ENCODE assay signal across 9 mouse cellular contexts in the genomic region with DNA sequence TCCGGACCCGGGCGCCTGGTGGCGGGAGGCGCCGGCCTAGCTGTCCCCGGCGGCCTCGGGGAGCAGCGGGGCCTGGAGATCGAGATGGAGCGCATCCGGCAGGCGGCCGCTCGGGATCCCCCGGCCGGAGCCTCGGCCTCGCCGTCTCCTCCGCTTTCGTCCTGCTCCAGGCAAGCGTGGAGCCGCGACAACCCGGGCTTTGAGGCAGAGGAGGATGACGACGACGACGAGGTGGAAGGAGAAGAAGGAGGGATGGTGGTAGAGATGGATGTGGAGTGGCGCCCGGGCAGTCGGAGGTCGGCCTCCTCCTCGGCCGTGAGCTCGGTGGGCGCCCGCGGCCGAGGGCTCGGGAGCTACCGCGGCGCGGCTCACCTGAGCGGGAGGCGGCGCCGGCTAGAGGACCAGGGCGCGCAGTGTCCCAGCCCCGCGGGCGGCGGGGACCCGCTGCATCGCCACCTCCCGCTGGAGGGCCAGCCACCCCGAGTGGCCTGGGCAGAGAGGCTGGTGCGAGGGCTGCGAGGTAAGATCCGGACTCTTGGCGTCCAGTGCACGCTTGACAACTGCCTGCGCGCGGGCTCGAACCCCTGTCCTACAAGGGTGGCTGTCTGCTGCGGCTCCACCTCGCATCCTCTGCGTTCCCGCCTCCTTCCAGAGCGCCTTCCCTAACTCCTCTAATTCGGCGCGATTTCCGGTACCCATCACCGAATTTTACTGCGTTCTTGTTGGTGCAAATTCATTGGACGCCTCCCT. TPM values are rescaled to one million over a fixed set of nuclear protein-coding genes. Genes with fewer than 3 reads are reported as not detected.
DNase-seq lines count a peak whose midpoint lies in the region; ATAC-seq and TF ChIP-seq lines count a peak whose summit lies in the region.
"Had no signal": no experiment of that assay in that cellular context is flagged by ENCODE, and none has a peak within 500 bp of the region (broad histone marks: within the 10 kb centered on the region; RNA-seq: fewer than 3 reads in every experiment).

No protein-coding gene starts in this region.

- peak overlapping the region; percentile 97 for H3K9ac ChIP-seq in heart, embryonic 12.5 days
- peak overlapping the region; percentile 96 for H3K9ac ChIP-seq in kidney, embryonic 15.5 days
- H3K9ac ChIP-seq in liver, embryonic 11.5 days (ENCODE audit: low read depth, low read length): peak overlapping the region; percentile 63
- H3K9ac ChIP-seq in midbrain, postnatal 0 days (replicated peaks; ENCODE audit: low read length, poor library complexity, severe bottlenecking): peak overlapping the region; percentile 99

- TF ChIP-seq CTCF in bone marrow, adult 2 months (IDR thresholded peaks at IDR 0.05; ENCODE audit: control insufficient read depth, insufficient read depth, low read length): no peak
- no peak for TF ChIP-seq CTCF in embryonic fibroblast, embryonic 13.5 days (IDR thresholded peaks at IDR 0.05; ENCODE audit: borderline replicate concordance, insufficient read depth, low read length)
- no peak for TF ChIP-seq CTCF in midbrain, postnatal 0 days (IDR thresholded peaks at IDR 0.05)

- no peak for TF ChIP-seq POLR2A in bone marrow, adult 2 months (IDR thresholded peaks at IDR 0.05; ENCODE audit: borderline replicate concordance, control insufficient read depth, low read depth, low read length)
- TF ChIP-seq POLR2A in embryonic fibroblast, embryonic 13.5 days (IDR thresholded peaks at IDR 0.05; ENCODE audit: low read depth, low read length): peak; percentile 60

- peak overlapping the region; percentile 88 for H3K4me2 ChIP-seq in heart, embryonic 12.5 days
- H3K4me2 ChIP-seq in kidney, embryonic 15.5 days: peak overlapping the region; percentile 78
- peak overlapping the region; percentile 78 for H3K4me2 ChIP-seq in liver, embryonic 11.5 days
- peak overlapping the region; percentile 86 for H3K4me2 ChIP-seq in midbrain, postnatal 0 days (ENCODE audit: low read depth, low read length, poor library complexity, severe bottlenecking)

- no peaks in the 10 kb centered on the region for H3K9me3 ChIP-seq in heart, embryonic 12.5 days (replicated peaks)
- H3K9me3 ChIP-seq in kidney, embryonic 15.5 days (replicated peaks): no peaks in the 10 kb centered on the region
- no peaks in the 10 kb centered on the region for H3K9me3 ChIP-seq in liver, embryonic 11.5 days (ENCODE audit: control insufficient read depth, low read length)
- H3K9me3 ChIP-seq in midbrain, postnatal 0 days (ENCODE audit: low read length): no peaks in the 10 kb centered on the region

- peak; percentile 80 for ATAC-seq in heart, embryonic 12.5 days (ENCODE audit: insufficient number of reproducible peaks, low FRiP score)
- ATAC-seq in kidney, embryonic 15.5 days (replicated peaks; ENCODE audit: low FRiP score): peak; percentile 76
- ATAC-seq in liver, embryonic 11.5 days (replicated peaks; ENCODE audit: low FRiP score): peak; percentile 60
- ATAC-seq in midbrain, postnatal 0 days (ENCODE audit: low FRiP score): peak; percentile 74

- H3K4me1 ChIP-seq in bone marrow, adult 2 months (ENCODE audit: control insufficient read depth, insufficient read depth, low read length): no peaks in the 10 kb centered on the region
- H3K4me1 ChIP-seq in embryonic fibroblast, embryonic 13.5 days (ENCODE audit: control insufficient read depth, insufficient read depth, low read length): peaks cover 9% of the 10 kb centered on the region
- peaks cover 13% of the 10 kb centered on the region for H3K4me1 ChIP-seq in heart, embryonic 12.5 days (replicated peaks)
- H3K4me1 ChIP-seq in kidney, embryonic 15.5 days: peaks cover 16% of the 10 kb centered on the region
- no peaks in the 10 kb centered on the region for H3K4me1 ChIP-seq in liver, embryonic 11.5 days (replicated peaks; ENCODE audit: control insufficient read depth, insufficient read depth, low read length)
- peaks cover 6% of the 10 kb centered on the region; the same call in 1 of the 2 replicates for H3K4me1 ChIP-seq in midbrain, postnatal 0 days (ENCODE audit: insufficient read depth, low read length)

- H3K36me3 ChIP-seq in heart, embryonic 12.5 days: peaks cover 13% of the 10 kb centered on the region; the same call in 1 of the 2 replicates
- H3K36me3 ChIP-seq in kidney, embryonic 15.5 days: peaks cover 28% of the 10 kb centered on the region
- H3K36me3 ChIP-seq in liver, embryonic 11.5 days (ENCODE audit: control insufficient read depth, insufficient read depth, low read length): no peaks in the 10 kb centered on the region
- 0 out of 2 replicates have a peak, but pooled peaks cover 2% of the 10 kb centered on the region for H3K36me3 ChIP-seq in midbrain, postnatal 0 days (ENCODE audit: insufficient read depth, low read length)

- no peak overlapping the region; the same call in 1 of the 2 replicates for H3K27ac ChIP-seq in bone marrow, adult 2 months (ENCODE audit: control insufficient read depth, insufficient read depth, low read depth, low read length, poor library complexity)
- H3K27ac ChIP-seq in embryonic fibroblast, embryonic 13.5 days (ENCODE audit: insufficient read depth, low read length): peak overlapping the region; percentile 89
- peak overlapping the region; percentile 91 for H3K27ac ChIP-seq in heart, embryonic 12.5 days (ENCODE audit: poor library complexity, severe bottlenecking)
- H3K27ac ChIP-seq in kidney, embryonic 15.5 days: peak overlapping the region; percentile 95
- peak overlapping the region; percentile 9; the same call in 1 of the 2 replicates for H3K27ac ChIP-seq in liver, embryonic 11.5 days (ENCODE audit: low read depth, low read length)
- H3K27ac ChIP-seq in midbrain, postnatal 0 days (ENCODE audit: low read depth, low read length): peak overlapping the region; percentile 98

- DNase-seq in 3134 (ENCODE audit: extremely low read depth, insufficient read length, low spot score): peak; percentile 77
- peak; percentile 75 for DNase-seq in liver, embryonic 11.5 days (ENCODE audit: low spot score)
- peak; percentile 79 for DNase-seq in midbrain, postnatal 0 days (ENCODE audit: low spot score)
- DNase-seq in testis, postnatal 14 days (ENCODE audit: low spot score): peak; percentile 49

- under 1% methylated on average over 74 of the region's 82 CpGs for WGBS in bone marrow, adult 2 months
- WGBS in heart, embryonic 12.5 days: under 1% methylated on average over 74 of the region's 82 CpGs
- WGBS in kidney, embryonic 15.5 days: under 1% methylated on average over 79 of the region's 82 CpGs
- 1% methylated on average over 75 of the region's 82 CpGs for WGBS in liver, embryonic 11.5 days
- WGBS in midbrain, postnatal 0 days: 1% methylated on average over 64 of the region's 82 CpGs

- H3K4me3 ChIP-seq in bone marrow, adult 2 months (replicated peaks; ENCODE audit: control insufficient read depth, low read depth, low read length): peak overlapping the region; percentile 68
- H3K4me3 ChIP-seq in embryonic fibroblast, embryonic 13.5 days (ENCODE audit: insufficient read depth, low read length): peak overlapping the region; percentile 81
- peak overlapping the region; percentile 89 for H3K4me3 ChIP-seq in heart, embryonic 12.5 days
- peak overlapping the region; percentile 93 for H3K4me3 ChIP-seq in kidney, embryonic 15.5 days (replicated peaks)
- peak overlapping the region; percentile 68 for H3K4me3 ChIP-seq in liver, embryonic 11.5 days (ENCODE audit: low read depth, low read length)
- peak overlapping the region; percentile 87 for H3K4me3 ChIP-seq in midbrain, postnatal 0 days (ENCODE audit: low read depth, low read length)

- H3K27me3 ChIP-seq in heart, embryonic 12.5 days (replicated peaks): no peaks in the 10 kb centered on the region
- no peaks in the 10 kb centered on the region for H3K27me3 ChIP-seq in kidney, embryonic 15.5 days
- H3K27me3 ChIP-seq in liver, embryonic 11.5 days (replicated peaks; ENCODE audit: control insufficient read depth, insufficient read depth, low read length): peaks cover 12% of the 10 kb centered on the region; the same call in 1 of the 2 replicates
- no peaks in the 10 kb centered on the region for H3K27me3 ChIP-seq in midbrain, postnatal 0 days (ENCODE audit: insufficient read depth, low read length)

RNA-seq across cellular contexts. Expression of a gene that starts 0.6 kb away (rescaled TPM):
- 1.5 and 3.3 TPM in 2 replicates for polyA plus RNA-seq in bone marrow, adult 2 months (2011; ENCODE audit: insufficient read depth, insufficient read length, low replicate concordance, missing spikeins)
- polyA plus RNA-seq in embryonic fibroblast, embryonic 13.5 days (2011; ENCODE audit: insufficient read length, low read depth, missing spikeins): 108 and 119 TPM in 2 replicates
- 16.4 and 16.7 TPM in 2 replicates for polyA plus RNA-seq in heart, embryonic 12.5 days (2016; fragmentation: Nextera tagmentation; extraction: Ambion mirVana)
- polyA plus RNA-seq in kidney, embryonic 15.5 days (2015; fragmentation: Nextera tagmentation; extraction: Ambion mirVana): 16.5 and 18.5 TPM in 2 replicates
- 6.8 and 6.9 TPM in 2 replicates for polyA plus RNA-seq in liver, embryonic 11.5 days (2014; fragmentation: Nextera tagmentation; extraction: Ambion mirVana)
- total RNA-seq in midbrain, postnatal 0 days (2014; rRNA removed): 25.8 and 29.1 TPM in 2 replicates
- 4.8 and 5.2 TPM in 2 replicates for polyA plus RNA-seq in midbrain, postnatal 0 days (2015; fragmentation: Nextera tagmentation; extraction: Ambion mirVana)
- total RNA-seq: MEL had no signal

RNA-seq across cellular contexts. Expression of a gene that starts 25.0 kb away (rescaled TPM):
- polyA plus RNA-seq in bone marrow, adult 2 months (2011; ENCODE audit: insufficient read depth, insufficient read length, low replicate concordance, missing spikeins): 43.4 and 344 TPM in 2 replicates
- 2,527 and 5,389 TPM in 2 replicates for polyA plus RNA-seq in embryonic fibroblast, embryonic 13.5 days (2011; ENCODE audit: insufficient read length, low read depth, missing spikeins)
- polyA plus RNA-seq in heart, embryonic 12.5 days (2016; fragmentation: Nextera tagmentation; extraction: Ambion mirVana): 2.0 and 2.2 TPM in 2 replicates
- 64.9 and 527 TPM in 2 replicates for polyA plus RNA-seq in kidney, embryonic 15.5 days (2015; fragmentation: Nextera tagmentation; extraction: Ambion mirVana)
- polyA plus RNA-seq in liver, embryonic 11.5 days (2014; fragmentation: Nextera tagmentation; extraction: Ambion mirVana): 2.9 and 4.4 TPM in 2 replicates
- 14.3 and 18.4 TPM in 2 replicates for total RNA-seq in midbrain, postnatal 0 days (2014; rRNA removed)
- 25.9 and 31.2 TPM in 2 replicates for polyA plus RNA-seq in midbrain, postnatal 0 days (2015; fragmentation: Nextera tagmentation; extraction: Ambion mirVana)

RNA-seq across cellular contexts. Expression of a gene that starts 48.3 kb away (rescaled TPM):
- 3.3 and 7.6 TPM in 2 replicates for polyA plus RNA-seq in bone marrow, adult 2 months (2011; ENCODE audit: insufficient read depth, insufficient read length, low replicate concordance, missing spikeins)
- 6.5 and 7.2 TPM in 2 replicates for polyA plus RNA-seq in embryonic fibroblast, embryonic 13.5 days (2011; ENCODE audit: insufficient read length, low read depth, missing spikeins)
- polyA plus RNA-seq in heart, embryonic 12.5 days (2016; fragmentation: Nextera tagmentation; extraction: Ambion mirVana): 8.4 and 8.6 TPM in 2 replicates
- 12.3 and 12.7 TPM in 2 replicates for polyA plus RNA-seq in kidney, embryonic 15.5 days (2015; fragmentation: Nextera tagmentation; extraction: Ambion mirVana)
- 8.9 and 9.1 TPM in 2 replicates for polyA plus RNA-seq in liver, embryonic 11.5 days (2014; fragmentation: Nextera tagmentation; extraction: Ambion mirVana)
- 7.2 and 7.3 TPM in 2 replicates for total RNA-seq in midbrain, postnatal 0 days (2014; rRNA removed)
- polyA plus RNA-seq in midbrain, postnatal 0 days (2015; fragmentation: Nextera tagmentation; extraction: Ambion mirVana): 6.5 and 9.5 TPM in 2 replicates
